Mouse (Mus musculus): ENCODE data around the gene Pip4k2c.

Pip4k2c gene

DNA sequence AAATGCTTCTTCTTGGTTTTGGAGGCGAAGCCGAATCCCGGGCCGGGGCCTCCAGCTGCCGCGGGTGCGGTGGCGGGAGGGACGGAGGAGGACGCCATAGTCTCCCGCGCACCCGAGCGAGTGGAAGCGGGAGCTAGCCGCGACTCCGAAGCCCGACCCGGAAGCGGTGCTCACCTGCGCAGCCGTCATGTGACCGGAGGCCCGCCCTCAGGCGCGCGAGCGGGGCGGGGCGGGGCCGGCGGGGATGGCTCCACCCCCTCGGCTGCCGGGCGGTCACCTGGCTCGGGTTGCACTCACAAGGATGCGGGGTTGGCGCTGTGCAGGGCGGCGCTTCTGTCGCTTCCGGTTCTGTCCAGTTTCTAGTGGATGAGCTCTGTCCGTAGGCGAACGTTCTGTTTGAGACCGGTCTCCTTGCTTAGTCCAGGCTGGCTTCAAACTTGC, at the start of gene Pip4k2c:
Gene Pip4k2c (minus strand): TSS at position 172 of the 441 bp plus-strand sequence.
- peak; percentile 82 for DNase-seq (ENCODE audit: low read depth, low spot score)

GRCm38 (mm10) chr10:127258489-127258888, 47.1 kb upstream of the Pip4k2c start:
- DNase-seq (ENCODE audit: low read depth, low spot score): no peak

DNA sequence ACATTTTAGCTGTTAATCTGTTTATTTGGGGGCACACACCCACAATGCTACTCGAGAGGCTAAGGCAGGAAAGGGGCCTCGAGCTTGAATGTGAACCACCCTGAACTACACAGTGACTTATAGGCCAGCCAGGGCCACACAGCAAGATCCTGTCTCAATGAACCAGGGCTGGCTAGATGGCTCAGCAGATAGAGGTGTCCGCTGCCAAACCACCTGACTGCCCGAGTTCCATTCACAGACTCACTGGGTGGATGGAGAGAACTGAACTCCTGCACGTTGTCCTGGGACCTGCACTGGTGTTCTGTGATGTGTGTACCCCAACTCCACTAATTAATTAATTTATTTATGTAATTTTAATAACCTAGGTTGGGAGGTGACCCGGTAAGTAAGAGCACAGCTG, 46.4 kb upstream of the Pip4k2c start:
- no peak for DNase-seq (ENCODE audit: low read depth, low spot score)

DNA sequence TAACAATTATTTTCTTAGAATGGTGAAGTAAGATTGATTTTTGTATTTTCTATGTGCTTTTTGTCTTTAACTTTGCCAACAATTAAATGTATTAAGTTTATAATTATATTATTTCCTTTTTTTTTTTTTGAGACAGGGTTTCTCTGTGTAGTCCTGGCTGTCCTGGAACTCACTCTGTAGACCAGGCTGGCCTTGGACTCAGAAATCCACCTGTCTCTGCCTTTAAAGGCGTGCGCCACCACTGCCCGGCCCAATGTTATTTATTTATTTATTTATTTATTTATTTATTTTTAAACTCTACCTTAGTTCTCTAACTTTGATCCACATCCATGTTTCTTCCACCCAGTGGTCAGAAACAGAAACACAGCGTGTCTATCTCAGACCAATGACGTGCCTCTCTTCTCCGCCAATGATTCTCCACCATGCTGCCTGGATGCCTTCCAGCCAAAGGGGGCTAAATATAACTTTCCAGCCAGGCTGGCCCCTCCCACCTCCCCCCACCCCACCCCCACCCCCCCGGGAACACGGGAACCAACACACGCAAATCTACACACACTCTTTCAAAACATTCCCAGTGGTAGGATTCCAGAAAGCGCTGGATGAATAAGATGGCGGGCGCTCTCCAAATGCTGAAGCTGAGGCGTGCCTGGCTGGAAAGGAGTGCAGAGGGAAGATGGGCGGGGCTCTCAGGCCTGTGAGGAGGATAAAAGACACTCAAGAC, 44.4 kb upstream of the Pip4k2c start:
- DNase-seq (ENCODE audit: low read depth, low spot score): no peak

DNA sequence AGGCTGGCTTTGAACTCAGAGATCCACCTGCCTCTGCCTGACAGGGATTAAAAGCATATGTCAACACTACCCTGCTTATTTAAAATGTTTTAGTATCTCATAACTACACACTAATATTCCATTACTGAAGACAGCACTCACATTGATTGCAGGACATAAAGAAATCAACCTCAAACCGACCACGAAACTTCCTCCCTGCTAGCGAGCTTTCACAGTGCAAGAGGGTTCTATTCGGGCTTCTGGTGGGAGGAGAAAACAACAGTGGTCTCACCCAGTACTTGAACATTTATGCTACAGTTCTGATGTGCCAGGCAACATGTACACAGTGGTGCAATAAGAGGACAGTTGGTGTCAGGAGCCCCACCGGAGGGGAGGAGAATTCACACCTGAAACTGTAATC, 39.4 kb upstream of the Pip4k2c start:
- DNase-seq (ENCODE audit: low read depth, low spot score): no peak

- no peak for DNase-seq (ENCODE audit: low read depth, low spot score)
Measured at GRCm38 (mm10) chr10:127238241-127238824, 26.9 kb upstream of the Pip4k2c start.

GRCm38 (mm10) chr10:127236541-127236940, 25.2 kb upstream of the Pip4k2c start:
- no peak for DNase-seq (ENCODE audit: low read depth, low spot score)

GRCm38 (mm10) chr10:127233141-127233540, 21.8 kb upstream of the Pip4k2c start:
- DNase-seq (ENCODE audit: low read depth, low spot score): no peak

- no peak for DNase-seq (ENCODE audit: low read depth, low spot score)
Measured at GRCm38 (mm10) chr10:127231741-127232140, 20.4 kb upstream of the Pip4k2c start.

DNA sequence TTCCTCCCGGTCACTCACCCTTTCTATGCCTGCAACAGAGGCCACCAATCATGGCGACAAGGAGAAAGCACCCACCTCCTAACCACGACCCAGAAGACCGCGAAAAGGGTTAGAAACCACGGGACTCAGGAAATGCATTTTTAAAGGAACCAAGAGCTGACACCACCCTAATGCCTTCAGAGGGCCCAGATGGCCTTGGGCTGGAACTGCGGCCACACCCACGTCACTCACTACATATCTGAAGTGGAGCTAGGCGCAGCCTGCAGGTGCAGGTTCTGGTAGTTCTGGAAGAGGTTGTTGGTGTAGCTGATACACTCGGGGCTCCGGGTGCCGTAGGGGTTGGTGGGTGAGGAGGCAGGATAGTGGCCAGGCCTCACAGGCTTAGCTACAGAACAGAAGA, 19.3 kb upstream of the Pip4k2c start:
- DNase-seq (ENCODE audit: low read depth, low spot score): no peak

- DNase-seq (ENCODE audit: low read depth, low spot score): no peak
Measured at GRCm38 (mm10) chr10:127228897-127229296, 17.5 kb upstream of the Pip4k2c start.

- DNase-seq (ENCODE audit: low read depth, low spot score): no peak
Measured at GRCm38 (mm10) chr10:127227163-127227562, 15.8 kb upstream of the Pip4k2c start.

GRCm38 (mm10) chr10:127226318-127226895, 15.0 kb upstream of the Pip4k2c start:
- no peak for DNase-seq (ENCODE audit: low read depth, low spot score)

GRCm38 (mm10) chr10:127225732-127226131, 14.3 kb upstream of the Pip4k2c start:
- DNase-seq (ENCODE audit: low read depth, low spot score): no peak

DNA sequence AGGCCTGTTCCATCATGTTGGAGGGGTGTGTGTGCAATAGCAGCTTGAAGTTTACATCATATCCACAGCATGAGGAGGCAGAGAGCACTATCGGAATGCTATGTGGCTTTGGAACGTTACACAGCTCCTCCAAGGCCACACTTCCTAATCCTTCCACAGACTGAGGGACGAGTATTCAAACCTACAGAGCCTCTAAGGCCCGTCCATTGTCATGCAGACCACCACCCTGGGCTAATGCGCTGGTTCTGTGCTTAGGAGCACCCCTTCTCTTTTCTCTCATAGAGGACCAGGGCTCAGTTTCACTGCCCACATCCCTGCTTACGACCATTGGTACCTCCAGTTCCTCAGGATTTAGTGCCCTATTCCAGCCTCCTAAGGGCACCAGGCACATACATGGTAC, 13.8 kb upstream of the Pip4k2c start:
- DNase-seq (ENCODE audit: low read depth, low spot score): no peak

DNA sequence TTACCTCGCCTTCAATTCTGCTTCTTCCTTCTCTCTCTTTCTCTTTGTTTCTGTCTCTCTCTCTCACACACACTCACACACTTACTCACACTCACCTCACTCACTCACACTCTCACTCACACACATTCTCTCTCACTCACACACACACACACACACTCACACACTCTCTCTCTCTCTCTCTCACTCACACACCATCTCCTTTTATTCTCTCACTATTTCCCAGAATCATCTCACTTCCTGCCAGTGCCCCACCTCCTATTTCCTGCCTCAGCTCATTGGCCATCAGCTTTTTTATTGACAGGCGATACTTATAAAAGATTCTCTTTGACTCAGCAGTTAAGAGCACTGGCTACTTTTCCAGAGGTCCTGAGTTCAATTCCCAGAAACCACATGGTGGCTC, 7.0 kb upstream of the Pip4k2c start:
- no peak for DNase-seq (ENCODE audit: low read depth, low spot score)

- DNase-seq (ENCODE audit: low read depth, low spot score): no peak
Measured at GRCm38 (mm10) chr10:127217177-127217576, 5.8 kb upstream of the Pip4k2c start.

- DNase-seq (ENCODE audit: low read depth, low spot score): no peak
Measured at GRCm38 (mm10) chr10:127216456-127216855, 5.1 kb upstream of the Pip4k2c start.

DNA sequence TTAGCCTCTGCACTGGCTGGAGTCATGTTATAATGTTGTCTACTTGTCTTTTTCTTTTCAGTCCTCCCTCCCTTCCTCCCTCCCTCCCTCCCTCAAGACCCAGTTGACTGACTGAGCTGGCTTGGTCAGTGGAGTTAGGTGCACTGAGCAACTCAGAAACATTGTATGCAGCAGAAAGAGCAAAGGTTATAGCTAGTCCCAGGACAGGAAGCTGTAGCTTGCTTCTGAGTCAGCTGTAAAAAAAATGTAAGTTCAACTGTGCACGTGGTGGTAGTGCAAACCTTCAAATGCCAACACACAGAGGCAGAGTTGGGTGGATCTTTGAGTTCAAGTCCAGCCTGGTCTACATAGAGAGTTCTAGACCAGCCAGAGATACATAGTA, 3.0 kb upstream of the Pip4k2c start:
- no peak for DNase-seq (ENCODE audit: low read depth, low spot score)

DNA sequence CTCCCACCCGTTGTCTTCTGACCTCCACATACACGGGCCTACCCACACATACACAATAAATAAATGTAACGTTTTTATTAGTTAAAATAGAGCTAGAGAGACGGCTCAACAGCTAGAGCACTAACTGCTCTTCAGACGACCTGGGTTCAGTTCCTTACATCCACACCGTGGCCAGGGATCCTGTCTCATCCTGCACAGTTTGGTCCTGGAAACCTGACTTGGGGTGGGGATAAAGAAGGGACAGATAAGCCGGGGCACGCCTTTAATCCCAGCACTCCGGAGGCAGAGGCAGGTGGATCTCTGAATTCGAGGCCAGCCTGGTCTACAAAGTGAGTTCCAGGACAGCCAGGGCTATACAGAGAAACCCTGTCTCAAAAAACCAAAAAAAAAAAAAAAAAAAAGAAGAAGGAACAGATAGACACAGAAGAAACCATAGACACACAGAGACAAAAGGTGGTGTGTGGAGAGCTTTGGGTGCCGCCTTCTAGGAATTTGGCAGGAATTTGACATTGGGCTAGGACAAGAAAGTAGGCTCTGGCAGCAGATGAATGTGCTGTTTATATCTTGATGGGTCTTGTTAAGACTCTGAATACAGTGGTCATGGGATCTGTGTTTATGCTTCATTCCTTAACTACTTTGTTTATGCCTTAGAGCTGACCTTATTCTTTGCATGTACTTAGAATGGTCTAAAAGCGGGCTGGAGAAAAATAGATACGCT, 2.5 kb upstream of the Pip4k2c start:
- no peak for DNase-seq (ENCODE audit: low read depth, low spot score)

DNA sequence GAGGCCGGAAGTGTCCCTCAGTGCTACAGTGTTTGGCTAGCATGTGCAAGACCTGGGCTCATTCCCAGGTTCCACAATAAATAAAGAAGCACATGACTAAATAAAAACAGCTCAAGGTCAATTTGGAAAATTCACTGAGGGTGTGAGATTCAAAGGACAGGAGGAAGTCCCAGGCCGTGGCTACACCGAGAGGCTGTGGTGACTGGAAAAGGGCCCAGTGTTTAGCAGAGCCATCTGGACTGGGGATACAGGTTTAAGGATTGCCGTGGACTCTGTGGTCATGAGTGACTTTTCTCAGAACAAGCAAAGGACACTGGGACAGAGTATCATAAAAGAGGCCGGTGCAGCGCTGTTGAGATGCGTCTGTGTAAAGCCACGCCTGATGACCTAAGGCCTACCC, 1.9 kb upstream of the Pip4k2c start:
- no peak for DNase-seq (ENCODE audit: low read depth, low spot score)

- DNase-seq (ENCODE audit: low read depth, low spot score): no peak
Measured at GRCm38 (mm10) chr10:127210961-127211405, 402 bp downstream of the Pip4k2c start.

Measured in WW6 (cell line).